Mouse (Mus musculus) intestine, embryonic 15.5 days (tissue): ENCODE results near the gene Exoc3l. TPM values are rescaled to one million over a fixed set of nuclear protein-coding genes. Genes with fewer than 3 reads are reported as not detected.

Source experiments
- ATAC-seq: fragments of 200-750 bp; cut with Nextera tagmentation; 2 replicates; pipeline ENCODE4 v1.8.0; 2017; ENCODE audit warnings: moderate TSS enrichment, moderate library complexity
- H3K27ac ChIP-seq: fragments of 300-500 bp; sonication (generic); 2 replicates; pipeline ENCODE4 v1.5.1; 2015; ENCODE audit warnings: mild to moderate bottlenecking, inconsistent platforms
- H3K27me3 ChIP-seq: fragments of 300-500 bp; sonication (generic); replicated peaks from 2 replicates; pipeline ENCODE4 v1.6.1; 2015; ENCODE audit warnings: inconsistent platforms
- H3K36me3 ChIP-seq: fragments of 300-500 bp; sonication (generic); 2 replicates; pipeline ENCODE4 v1.6.1; 2015; ENCODE audit warnings: inconsistent platforms
- H3K4me1 ChIP-seq: fragments of 300-500 bp; sonication (generic); replicated peaks from 2 replicates; pipeline ENCODE4 v1.6.1; 2015; ENCODE audit warnings: inconsistent platforms
- H3K4me2 ChIP-seq: fragments of 300-500 bp; sonication (generic); replicated peaks from 2 replicates; pipeline ENCODE4 v1.6.1; 2015; ENCODE audit warnings: mild to moderate bottlenecking, inconsistent platforms
- H3K4me3 ChIP-seq: fragments of 300-500 bp; sonication (generic); replicated peaks from 2 replicates; pipeline ENCODE4 v1.5.1; 2015; ENCODE audit warnings: inconsistent platforms
- H3K9ac ChIP-seq: fragments of 300-500 bp; sonication (generic); 2 replicates; pipeline ENCODE4 v1.6.1; 2015; ENCODE audit warnings: inconsistent platforms
- H3K9me3 ChIP-seq: fragments of 300-500 bp; sonication (generic); 2 replicates; pipeline ENCODE4 v1.6.1; 2016; ENCODE audit warnings: inconsistent platforms
- WGBS: fragments of 180-500 bp; shearing (Covaris S2); methylation state at CpG from one replicate; pipeline ENCODE4 v1.1.7; 2015; 5-methylcytosine and 5-hydroxymethylcytosine counted together
- microRNA counts: library from miRNA; unstranded; fragments of <30 nt; microRNA quantifications from one replicate; lab custom pipeline; 2016
- polyA plus RNA-seq: library from polyadenylated mRNA; unstranded; fragments of >200 nt; fragmentation: Nextera tagmentation; extraction: Ambion mirVana; gene quantifications from 2 replicates; pipeline ENCODE4 v1.2.1, GENCODE M21; 2015

Exoc3l gene
- polyA plus RNA-seq, 1 experiment from 2014 or later, result 8.7 TPM

- Histone ChIP-seq H3K9me3 (no peaks in the 10 kb centered on the region), H3K27me3 (peaks cover 16% of the 10 kb centered on the region), H3K4me2 (peak overlapping the region; percentile 82), H3K27ac (no peak overlapping the region), H3K4me3 (peak overlapping the region; percentile 33), H3K36me3 (no peaks in the 10 kb centered on the region), H3K4me1 (peaks cover 29% of the 10 kb centered on the region), H3K9ac (peak overlapping the region; percentile 34)
- 13% methylated on average over 55 of the region's 55 CpGs for WGBS
- peak; percentile 9 for ATAC-seq
These were observed 36.8 kb downstream of the Exoc3l start for GRCm38 (mm10) chr8:105258911-105259720.

DNA sequence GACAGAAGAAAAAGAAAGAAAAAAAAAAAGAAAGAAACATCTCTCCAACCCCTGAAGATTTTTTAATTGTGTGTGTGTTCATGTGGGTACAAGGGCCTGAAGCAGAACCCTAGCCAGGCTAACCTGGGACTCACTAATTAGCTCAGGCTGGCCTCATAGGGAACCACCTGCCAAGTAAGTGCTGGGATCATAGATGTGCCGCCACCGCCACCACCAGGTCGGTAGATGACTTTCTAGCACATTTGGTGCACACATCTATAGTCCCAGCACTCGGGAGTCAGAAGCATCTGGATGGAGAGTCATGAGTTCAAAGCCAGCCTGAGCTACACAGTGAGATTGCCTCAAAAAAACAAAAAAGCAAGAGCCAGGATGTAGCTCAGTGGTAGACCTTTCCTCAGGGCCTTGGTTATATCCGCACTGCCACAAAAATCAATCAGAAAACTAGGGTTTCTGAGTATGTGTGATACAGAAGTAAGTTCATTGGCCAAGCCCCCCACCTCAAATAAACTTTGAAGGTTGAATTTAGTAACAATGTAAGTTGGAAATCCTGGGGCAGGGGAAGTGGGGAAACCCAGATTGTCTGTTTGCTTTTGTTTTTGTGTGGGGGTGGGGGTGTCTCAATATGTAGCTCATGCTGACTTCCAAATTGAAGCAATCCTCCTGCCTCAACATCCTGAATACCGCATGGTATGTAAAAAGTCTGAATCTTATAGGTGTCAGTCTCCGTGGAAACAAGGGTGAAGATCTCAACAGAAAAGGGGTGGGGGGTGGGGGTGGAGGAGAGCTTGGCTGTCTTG is 38.4 kb downstream of the Exoc3l start:
- Histone ChIP-seq H3K27me3 (peaks cover 16% of the 10 kb centered on the region), H3K9ac (no peak overlapping the region), H3K27ac (no peak overlapping the region), H3K4me2 (no peak overlapping the region), H3K4me1 (peaks cover 35% of the 10 kb centered on the region), H3K9me3 (no peaks in the 10 kb centered on the region), H3K4me3 (no peak overlapping the region), H3K36me3 (peaks cover 5% of the 10 kb centered on the region; the same call in 1 of the 2 replicates)
- no peak for ATAC-seq
- 81% methylated on average over 7 of the region's 7 CpGs for WGBS

GRCm38 (mm10) chr8:105254966-105255350 is 40.9 kb downstream of the Exoc3l start, which contains the start of gene B3gnt9:
TSS of gene B3gnt9 (minus strand) at chr8:105255153.
- peak; percentile 76 for ATAC-seq
- 2% methylated on average over 14 of the region's 14 CpGs for WGBS

GRCm38 (mm10) chr8:105254152-105254965 is 41.5 kb downstream of the Exoc3l start:
- H3K36me3 ChIP-seq, result peaks cover 21% of the 10 kb centered on the region
- H3K27me3 ChIP-seq, result peaks cover 11% of the 10 kb centered on the region
- peak overlapping the region; percentile 61 for H3K4me3 ChIP-seq
- H3K27ac ChIP-seq, result peak overlapping the region; percentile 86
- WGBS, result under 1% methylated on average over 73 of the region's 74 CpGs
- H3K4me2 ChIP-seq, result peak overlapping the region; percentile 99
- H3K9me3 ChIP-seq, result no peaks in the 10 kb centered on the region
- peak overlapping the region; percentile 71 for H3K9ac ChIP-seq
- H3K4me1 ChIP-seq, result peaks cover 27% of the 10 kb centered on the region
- peak; percentile 92 for ATAC-seq

More at GRCm38 (mm10) chr8:105254966-105255350, 40.9 kb downstream of the Exoc3l start, which contains the start of gene B3gnt9:
- H3K4me3 ChIP-seq, result peak within 1 kb of the TSS; percentile 61
- peaks cover 15% of the 10 kb centered on the region for H3K36me3 ChIP-seq
- H3K9ac ChIP-seq, result peak within 1 kb of the TSS; percentile 71
- peak within 1 kb of the TSS; percentile 99 for H3K4me2 ChIP-seq
- no peaks in the 10 kb centered on the region for H3K9me3 ChIP-seq
- peak within 1 kb of the TSS; percentile 86 for H3K27ac ChIP-seq
- peaks cover 33% of the 10 kb centered on the region for H3K4me1 ChIP-seq
- H3K27me3 ChIP-seq, result peaks cover 13% of the 10 kb centered on the region

- H3K4me2 ChIP-seq, result peak overlapping the region; percentile 99
- H3K4me3 ChIP-seq, result peak overlapping the region; percentile 61
- peak overlapping the region; percentile 86; the same call in 1 of the 2 replicates for H3K27ac ChIP-seq
- H3K9me3 ChIP-seq, result no peaks in the 10 kb centered on the region
- H3K4me1 ChIP-seq, result peaks cover 22% of the 10 kb centered on the region
- WGBS, result 44% methylated on average over 20 of the region's 20 CpGs
- peaks cover 5% of the 10 kb centered on the region; the same call in 1 of the 2 replicates for H3K27me3 ChIP-seq
- peaks cover 27% of the 10 kb centered on the region for H3K36me3 ChIP-seq
- H3K9ac ChIP-seq, result peak overlapping the region; percentile 71
- ATAC-seq, result peak; percentile 19
These were observed 42.1 kb downstream of the Exoc3l start for GRCm38 (mm10) chr8:105253766-105254151.

- H3K4me3 ChIP-seq, result no peak overlapping the region
- 81% methylated on average over 10 of the region's 10 CpGs for WGBS
- H3K27me3 ChIP-seq, result no peaks in the 10 kb centered on the region
- H3K9ac ChIP-seq, result no peak overlapping the region
- no peaks in the 10 kb centered on the region for H3K9me3 ChIP-seq
- H3K4me2 ChIP-seq, result no peak overlapping the region
- H3K36me3 ChIP-seq, result peaks cover 29% of the 10 kb centered on the region
- peaks cover 22% of the 10 kb centered on the region for H3K4me1 ChIP-seq
- no peak overlapping the region for H3K27ac ChIP-seq
- no peak for ATAC-seq
These were observed 43.0 kb downstream of the Exoc3l start for GRCm38 (mm10) chr8:105252680-105253537.

- ATAC-seq, result no peak
- 93% methylated on average over 6 of the region's 6 CpGs for WGBS
- no peaks in the 10 kb centered on the region for H3K9me3 ChIP-seq
- peaks cover 32% of the 10 kb centered on the region for H3K36me3 ChIP-seq
- no peak overlapping the region for H3K27ac ChIP-seq
- H3K9ac ChIP-seq, result no peak overlapping the region
- no peaks in the 10 kb centered on the region for H3K27me3 ChIP-seq
- no peak overlapping the region for H3K4me3 ChIP-seq
- peaks cover 22% of the 10 kb centered on the region for H3K4me1 ChIP-seq
- no peak overlapping the region for H3K4me2 ChIP-seq
These were observed 43.9 kb downstream of the Exoc3l start for GRCm38 (mm10) chr8:105251954-105252353.

DNA sequence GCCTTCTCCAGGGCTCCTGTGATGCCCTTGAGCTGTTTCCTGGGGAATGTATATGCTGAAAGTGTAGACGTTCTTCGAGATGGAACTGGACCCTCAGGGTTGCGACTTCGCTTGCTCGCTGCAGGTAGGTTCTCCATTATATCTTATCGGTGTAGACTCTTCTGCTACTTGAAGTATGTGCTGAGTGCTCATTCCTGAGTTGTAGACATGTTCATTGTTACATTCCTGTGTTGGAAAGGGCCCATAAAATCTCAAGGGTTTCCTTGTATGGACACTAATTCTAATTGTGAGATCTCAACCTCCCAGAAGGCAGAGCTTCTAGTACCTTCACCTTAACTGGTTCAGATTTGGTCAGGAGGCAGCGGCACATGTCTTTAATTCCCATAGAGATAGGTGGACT is 54.9 kb downstream of the Exoc3l start:
- Histone ChIP-seq H3K4me1 (no peaks in the 10 kb centered on the region), H3K27ac (no peak overlapping the region), H3K4me3 (no peak overlapping the region), H3K4me2 (no peak overlapping the region), H3K9ac (no peak overlapping the region), H3K27me3 (no peaks in the 10 kb centered on the region), H3K36me3 (peaks cover 14% of the 10 kb centered on the region), H3K9me3 (no peaks in the 10 kb centered on the region)
- 95% methylated on average over 7 of the region's 7 CpGs for WGBS
- no peak for ATAC-seq

MicroRNAs within 50 kb of the gene (microRNA counts, 519-probe panel; counts per million panel counts)
- microRNA mmu-miR-328 (lab: Ali Mortazavi, UCI), result 1,832 counts per million, percentile 38 among the panel's probes with 10 or more counts

Other genes with a start within 250 kb of the Exoc3l start
- not detected in 2 replicates for gene Ces3a, start 247.5 kb downstream of the Exoc3l start, polyA plus RNA-seq
- not detected in 2 replicates for gene Ces3b, start 212.3 kb downstream of the Exoc3l start, polyA plus RNA-seq
- not detected in 2 replicates for gene Ces4a, start 164.3 kb downstream of the Exoc3l start, polyA plus RNA-seq
- 38.8 and 47.1 TPM in 2 replicates for gene Cbfb, start 125.4 kb downstream of the Exoc3l start, polyA plus RNA-seq
- gene D230025D16Rik, start 71.0 kb downstream of the Exoc3l start, polyA plus RNA-seq, result 20.6 and 21.8 TPM in 2 replicates
- gene B3gnt9, start 40.9 kb downstream of the Exoc3l start, polyA plus RNA-seq, result 18.8 and 19.5 TPM in 2 replicates
- 36.7 and 39.2 TPM in 2 replicates for gene Tradd, start 31.5 kb downstream of the Exoc3l start, polyA plus RNA-seq
- 4.4 and 5.0 TPM in 2 replicates for gene Fbxl8, start 31.5 kb downstream of the Exoc3l start, polyA plus RNA-seq
- 0.10 and 0.11 TPM in 2 replicates for gene Hsf4, start 26.3 kb downstream of the Exoc3l start, polyA plus RNA-seq
- 1.0 and 1.2 TPM in 2 replicates for gene Nol3, start 20.0 kb downstream of the Exoc3l start, polyA plus RNA-seq
- 8.3 and 8.6 TPM in 2 replicates for gene 4931428F04Rik, start 6.2 kb downstream of the Exoc3l start, polyA plus RNA-seq
- gene E2f4, start 1.6 kb upstream of the Exoc3l start, polyA plus RNA-seq, result 84.9 and 90.4 TPM in 2 replicates
- 18.3 and 21.2 TPM in 2 replicates for gene Elmo3, start 9.5 kb upstream of the Exoc3l start, polyA plus RNA-seq
- gene Lrrc29, start 30.2 kb upstream of the Exoc3l start, polyA plus RNA-seq, result 1.3 and 2.3 TPM in 2 replicates
- 128 and 151 TPM in 2 replicates for gene Tmem208, start 30.3 kb upstream of the Exoc3l start, polyA plus RNA-seq
- 1.3 and 1.9 TPM in 2 replicates for gene Fhod1, start 51.9 kb upstream of the Exoc3l start, polyA plus RNA-seq
- 1.4 and 1.7 TPM in 2 replicates for gene Slc9a5, start 52.7 kb upstream of the Exoc3l start, polyA plus RNA-seq
- gene Plekhg4, start 77.2 kb upstream of the Exoc3l start, polyA plus RNA-seq, result 0.10 and 0.27 TPM in 2 replicates
- gene Kctd19, start 117.4 kb upstream of the Exoc3l start, polyA plus RNA-seq, result 0.05 TPM in 1 of 2 replicates, not detected in the other
- 0.24 and 0.26 TPM in 2 replicates for gene Lrrc36, start 117.5 kb upstream of the Exoc3l start, polyA plus RNA-seq
- gene Tppp3, start 175.4 kb upstream of the Exoc3l start, polyA plus RNA-seq, result 38.1 and 39.3 TPM in 2 replicates
- 20.1 and 22.6 TPM in 2 replicates for gene Zdhhc1, start 200.8 kb upstream of the Exoc3l start, polyA plus RNA-seq
- gene Hsd11b2, start 222.7 kb upstream of the Exoc3l start, polyA plus RNA-seq, result 2.7 and 3.0 TPM in 2 replicates